In the genomic region with DNA sequence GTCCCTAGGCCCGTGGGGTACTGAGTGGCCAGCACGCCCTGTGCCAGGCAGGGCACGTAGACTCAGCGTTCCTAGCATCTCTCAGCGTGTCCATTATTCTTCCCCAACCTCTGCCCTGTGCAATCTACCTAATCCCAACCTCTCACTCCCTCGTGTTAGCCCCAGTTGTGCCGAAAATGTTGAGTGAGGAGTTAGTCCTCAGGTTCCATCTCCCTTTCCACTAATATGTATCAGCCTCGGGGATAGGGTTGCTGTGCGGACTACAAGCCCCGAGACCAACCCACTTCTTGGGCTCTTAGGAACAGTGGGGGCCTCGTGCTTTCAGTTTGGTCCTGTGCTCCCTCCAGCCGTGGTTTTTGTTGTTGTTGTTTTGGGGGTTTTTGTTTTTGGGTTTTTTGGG, we compare ENCODE assay signal across 11 mouse cellular contexts.
DNase-seq lines count a peak whose midpoint lies in the region; ATAC-seq and TF ChIP-seq lines count a peak whose summit lies in the region.
"Had no signal": no experiment of that assay in that cellular context is flagged by ENCODE, and none has a peak within 500 bp of the region (broad histone marks: within the 10 kb centered on the region; RNA-seq: fewer than 3 reads in every experiment).

No protein-coding gene starts in this region.

- TF ChIP-seq EP300 in heart, adult 2 months (IDR thresholded peaks at IDR 0.05; ENCODE audit: insufficient read depth, low read depth, low read length): no peak

- no peaks in the 10 kb centered on the region for H3K79me2 ChIP-seq in heart, adult 2 months (replicated peaks; ENCODE audit: control insufficient read depth, insufficient read depth, low read length)

- peak overlapping the region; percentile 68 for H3K4me2 ChIP-seq in heart, embryonic 15.5 days
- peak overlapping the region; percentile 58; the same call in 1 of the 2 replicates for H3K4me2 ChIP-seq in lung, embryonic 15.5 days
- 0 out of 2 replicates have a peak overlapping the region, but pooled peaks have one; percentile 43 for H3K4me2 ChIP-seq in limb, embryonic 15.5 days

- peaks cover 98% of the 10 kb centered on the region for H3K27me3 ChIP-seq in heart, embryonic 15.5 days
- peaks cover 54% of the 10 kb centered on the region for H3K27me3 ChIP-seq in heart, adult 2 months (ENCODE audit: control insufficient read depth, insufficient read depth, low read length)
- peaks cover 98% of the 10 kb centered on the region for H3K27me3 ChIP-seq in lung, embryonic 15.5 days
- peaks cover 100% of the 10 kb centered on the region for H3K27me3 ChIP-seq in embryonic facial prominence, embryonic 10.5 days (replicated peaks; ENCODE audit: low read depth, poor library complexity, severe bottlenecking)
- peaks cover 98% of the 10 kb centered on the region for H3K27me3 ChIP-seq in limb, embryonic 15.5 days

- H3K4me3 ChIP-seq in heart, embryonic 15.5 days: peak overlapping the region; percentile 45
- no peak overlapping the region for H3K4me3 ChIP-seq in heart, adult 2 months
- peak overlapping the region; percentile 25; the same call in 1 of the 2 replicates for H3K4me3 ChIP-seq in lung, embryonic 15.5 days
- peak overlapping the region; percentile 63 for H3K4me3 ChIP-seq in embryonic facial prominence, embryonic 10.5 days
- no peak overlapping the region for H3K4me3 ChIP-seq in limb, embryonic 15.5 days

- peaks cover 53% of the 10 kb centered on the region for H3K4me1 ChIP-seq in heart, embryonic 15.5 days (replicated peaks)
- peaks cover 2% of the 10 kb centered on the region for H3K4me1 ChIP-seq in heart, adult 2 months (ENCODE audit: control insufficient read depth, insufficient read depth, low read length)
- H3K4me1 ChIP-seq in lung, embryonic 15.5 days: peaks cover 59% of the 10 kb centered on the region
- H3K4me1 ChIP-seq in embryonic facial prominence, embryonic 10.5 days: peaks cover 80% of the 10 kb centered on the region
- peaks cover 58% of the 10 kb centered on the region for H3K4me1 ChIP-seq in limb, embryonic 15.5 days

- TF ChIP-seq POLR2A in heart, adult 2 months (IDR thresholded peaks at IDR 0.05; ENCODE audit: insufficient read depth, low read depth, low read length): no peak

- no peaks in the 10 kb centered on the region for H3K36me3 ChIP-seq in heart, embryonic 15.5 days
- H3K36me3 ChIP-seq in heart, adult 2 months (ENCODE audit: control insufficient read depth, insufficient read depth, low read length): no peaks in the 10 kb centered on the region
- H3K36me3 ChIP-seq in lung, embryonic 15.5 days: no peaks in the 10 kb centered on the region
- H3K36me3 ChIP-seq in embryonic facial prominence, embryonic 10.5 days (replicated peaks): no peaks in the 10 kb centered on the region
- no peaks in the 10 kb centered on the region for H3K36me3 ChIP-seq in limb, embryonic 15.5 days

- no peak overlapping the region for H3K9ac ChIP-seq in heart, embryonic 15.5 days
- no peak overlapping the region for H3K9ac ChIP-seq in heart, adult 2 months (ENCODE audit: low read depth, low read length)
- no peak overlapping the region for H3K9ac ChIP-seq in lung, embryonic 15.5 days
- no peak overlapping the region for H3K9ac ChIP-seq in limb, embryonic 15.5 days

- H3K27ac ChIP-seq in heart, embryonic 15.5 days: no peak overlapping the region
- H3K27ac ChIP-seq in heart, adult 2 months: no peak overlapping the region
- no peak overlapping the region for H3K27ac ChIP-seq in lung, embryonic 15.5 days
- H3K27ac ChIP-seq in embryonic facial prominence, embryonic 10.5 days (replicated peaks): peak overlapping the region; percentile 32; the same call in 1 of the 2 replicates
- H3K27ac ChIP-seq in limb, embryonic 15.5 days: no peak overlapping the region

- no peak for ATAC-seq in heart, embryonic 15.5 days (replicated peaks; ENCODE audit: insufficient number of reproducible peaks, insufficient read depth, low FRiP score, low read depth)
- no peak for ATAC-seq in lung, embryonic 15.5 days (ENCODE audit: borderline replicate concordance, extremely low read depth, low FRiP score, low TSS enrichment)
- ATAC-seq in limb, embryonic 15.5 days (ENCODE audit: insufficient number of reproducible peaks, low FRiP score, low TSS enrichment, low read depth): no peak

- WGBS in heart, embryonic 15.5 days: 6% methylated on average over 12 of the region's 12 CpGs
- WGBS in heart, adult 2 months: 13% methylated on average over 12 of the region's 12 CpGs
- WGBS in lung, embryonic 15.5 days: 2% methylated on average over 12 of the region's 12 CpGs
- 3% methylated on average over 12 of the region's 12 CpGs for WGBS in embryonic facial prominence, embryonic 10.5 days
- WGBS in limb, embryonic 15.5 days: 9% methylated on average over 12 of the region's 12 CpGs

- H3K9me3 ChIP-seq in heart, embryonic 15.5 days (replicated peaks): no peaks in the 10 kb centered on the region
- no peaks in the 10 kb centered on the region for H3K9me3 ChIP-seq in lung, embryonic 15.5 days
- H3K9me3 ChIP-seq in embryonic facial prominence, embryonic 10.5 days: peaks cover 3% of the 10 kb centered on the region; the same call in 1 of the 2 replicates
- H3K9me3 ChIP-seq in limb, embryonic 15.5 days: no peaks in the 10 kb centered on the region

- TF ChIP-seq CTCF in heart, adult 2 months (IDR thresholded peaks at IDR 0.05): no peak

- DNase-seq in heart, adult 2 months: no peak
- no peak for DNase-seq in lung, postnatal 14 days
- no peak for DNase-seq in embryonic facial prominence, embryonic 10.5 days (ENCODE audit: low spot score)
- no peak for DNase-seq in adrenal gland, postnatal 10 days
- DNase-seq in thymus, adult 18-20 months: no peak
- DNase-seq: cerebellum, adult 11 months; kidney, adult 8-10 months; thymus, postnatal 25 days had no signal

- intact Hi-C loops in heart, adult 2 months (cut with DNase I): no loop called here

Comparison
In these comparisons a context has a peak if more than half of its experiments do, and no peak if none do; other contexts are left out.
1. H3K4me3 ChIP-seq: peak in heart, embryonic 15.5 days (single experiment), lung, embryonic 15.5 days (single experiment) and embryonic facial prominence, embryonic 10.5 days (single experiment); none in heart, adult 2 months (single experiment) and limb, embryonic 15.5 days (single experiment).
2. Peak in every context shown above with its lines, with median percentiles within 50 percentile points of each other: H3K4me2 ChIP-seq.